18 mouse cellular contexts compared by ENCODE assay signal in genomic region chr13:97182821-97183220, GRCm38 (mm10).
"Had no signal": no experiment of that assay in that cellular context is flagged by ENCODE, and none has a peak within 500 bp of the region (broad histone marks: within the 10 kb centered on the region; RNA-seq: fewer than 3 reads in every experiment).

No protein-coding gene starts in this region.

- H3K9me3 ChIP-seq: midbrain, embryonic 10.5 days; midbrain, embryonic 13.5 days; neural tube, embryonic 13.5 days; neural tube, embryonic 15.5 days had no signal

- H3K4me3 ChIP-seq: midbrain, embryonic 10.5 days; midbrain, embryonic 13.5 days; myocyte; neural tube, embryonic 13.5 days; neural tube, embryonic 15.5 days had no signal

- H3K4me2 ChIP-seq: lung, embryonic 14.5 days; midbrain, embryonic 13.5 days; neural tube, embryonic 13.5 days; neural tube, embryonic 15.5 days had no signal

- H3K9ac ChIP-seq: lung, embryonic 14.5 days; midbrain, embryonic 13.5 days; neural tube, embryonic 13.5 days; neural tube, embryonic 15.5 days had no signal

- DNase-seq: lung, adult 18-20 months; lung, embryonic 14.5 days; lung, postnatal 10 days; lung, postnatal 4 days; retina, postnatal 1 day; right cerebral cortex, adult 18-20 months; right cerebral cortex, postnatal 25 days; right cerebral cortex, postnatal 4 days; spleen, adult 18-20 months; thymus, adult 18-20 months; thymus, postnatal 14 days; thymus, postnatal 36 days had no signal

- ATAC-seq: midbrain, embryonic 13.5 days; midbrain, embryonic 16.5 days had no signal

- H3K27ac ChIP-seq: midbrain, embryonic 10.5 days; midbrain, embryonic 13.5 days; neural tube, embryonic 13.5 days; neural tube, embryonic 15.5 days had no signal

- H3K4me1 ChIP-seq: neural tube, embryonic 13.5 days; neural tube, embryonic 15.5 days had no signal

- H3K27me3 ChIP-seq: midbrain, embryonic 13.5 days; neural tube, embryonic 13.5 days; neural tube, embryonic 15.5 days had no signal
